Mouse (Mus musculus) v-Abl transformed pro-B cells (cell line): ENCODE measurements around the gene Atp5l.

Experiments used
- in situ Hi-C, 2 experiments: fragments of 400-800 bp; cut with MboI; formaldehyde crosslinking; loops; one replicate each; pipeline ENCODE4 v1.15.1; 2025; ENCODE audit not compliant: unreplicated experiment in 2 of 2

Gene Atp5l

GRCm38 (mm10) chr9:44920374-44921122 lies at the start of gene Atp5l:
Gene Atp5l (minus strand): TSS chr9:44920742.
- in situ Hi-C loops, result no loop called here

- in situ Hi-C loops, result loop anchor here in 1 of 2 experiments (25.0 kb wide), 1 partner anchor 507 kb away; the partner anchor contains the start of gene Upk2
These were observed 48.9 kb upstream of the Atp5l start for GRCm38 (mm10) chr9:44969450-44969849.

GRCm38 (mm10) chr9:44967763-44968162 lies 47.2 kb upstream of the Atp5l start:
- in situ Hi-C loops, result loop anchor here in 1 of 2 experiments (25.0 kb wide), 1 partner anchor 505 kb away; the partner anchor contains the start of gene Upk2

GRCm38 (mm10) chr9:44966815-44967242 lies 46.3 kb upstream of the Atp5l start:
- in situ Hi-C loops, result loop anchor here in 1 of 2 experiments (25.0 kb wide), 1 partner anchor 505 kb away; the partner anchor contains the start of gene Upk2

- in situ Hi-C loops, result loop anchor here in 1 of 2 experiments (25.0 kb wide), 1 partner anchor 504 kb away; the partner anchor contains the start of gene Upk2
These were observed 45.4 kb upstream of the Atp5l start for GRCm38 (mm10) chr9:44965833-44966466.

- in situ Hi-C loops, result loop anchor here in 1 of 2 experiments (25.0 kb wide), 1 partner anchor 503 kb away; the partner anchor contains the start of gene Upk2
These were observed 44.7 kb upstream of the Atp5l start, which contains the start of gene Ube4a for GRCm38 (mm10) chr9:44965126-44965832. Gene Ube4a (minus strand): TSS chr9:44965600.

GRCm38 (mm10) chr9:44954432-44954831 lies 33.9 kb upstream of the Atp5l start:
- in situ Hi-C loops, result loop anchor here in 1 of 2 experiments (25.0 kb wide), 1 partner anchor 492 kb away; the partner anchor contains the start of gene Upk2

GRCm38 (mm10) chr9:44947836-44948235 lies 27.3 kb upstream of the Atp5l start:
- in situ Hi-C loops, result loop anchor here (10.0 to 25.0 kb wide), 2 partner anchors 111 to 133 kb away; no protein-coding TSS in a partner anchor

- in situ Hi-C loops, result loop anchor here (10.0 to 25.0 kb wide), 2 partner anchors 109 to 131 kb away; no protein-coding TSS in a partner anchor
These were observed 25.7 kb upstream of the Atp5l start for GRCm38 (mm10) chr9:44946185-44946695.

GRCm38 (mm10) chr9:44942421-44942820 lies 21.9 kb upstream of the Atp5l start:
- in situ Hi-C loops, result loop anchor here (10.0 to 25.0 kb wide), 2 partner anchors 105 to 128 kb away; no protein-coding TSS in a partner anchor

GRCm38 (mm10) chr9:44941756-44942155 lies 21.2 kb upstream of the Atp5l start:
- in situ Hi-C loops, result loop anchor here (10.0 to 25.0 kb wide), 2 partner anchors 104 to 127 kb away; no protein-coding TSS in a partner anchor

- in situ Hi-C loops, result no loop called here
These were observed 1.0 kb upstream of the Atp5l start for GRCm38 (mm10) chr9:44921543-44921942.

GRCm38 (mm10) chr9:44921123-44921468 lies 554 bp upstream of the Atp5l start:
- in situ Hi-C loops, result no loop called here

- in situ Hi-C loops, result loop anchor here in 1 of 2 experiments (10.0 kb wide), 2 partner anchors 225 to 465 kb away; no protein-coding TSS in a partner anchor
These were observed 936 bp downstream of the Atp5l start for GRCm38 (mm10) chr9:44919606-44920005.

- in situ Hi-C loops, result loop anchor here in 1 of 2 experiments (10.0 kb wide), 2 partner anchors 229 to 469 kb away; no protein-coding TSS in a partner anchor
These were observed 4.3 kb downstream of the Atp5l start for GRCm38 (mm10) chr9:44916196-44916595.

- in situ Hi-C loops, result loop anchor here in 1 of 2 experiments (10.0 kb wide), 2 partner anchors 230 to 470 kb away; no protein-coding TSS in a partner anchor
These were observed 5.8 kb downstream of the Atp5l start for GRCm38 (mm10) chr9:44914706-44915105.

- in situ Hi-C loops, result loop anchor here in 1 of 2 experiments (10.0 kb wide), 2 partner anchors 233 to 473 kb away; no protein-coding TSS in a partner anchor
These were observed 9.2 kb downstream of the Atp5l start for GRCm38 (mm10) chr9:44911365-44911764.

GRCm38 (mm10) chr9:44905620-44906019 lies 14.9 kb downstream of the Atp5l start:
- in situ Hi-C loops, result no loop called here

GRCm38 (mm10) chr9:44904964-44905363 lies 15.6 kb downstream of the Atp5l start:
- in situ Hi-C loops, result no loop called here

- in situ Hi-C loops, result no loop called here
These were observed 16.7 kb downstream of the Atp5l start for GRCm38 (mm10) chr9:44903856-44904255.
